Mouse (Mus musculus) B cell, adult 62 days (primary cell): ENCODE measurements around the gene Ttc30a2. TPM values are rescaled to one million over a fixed set of nuclear protein-coding genes. Genes with fewer than 3 reads are reported as not detected.

ENCODE experiments used
- total RNA-seq: library from RNA; stranded (reverse); gene quantifications from 4 replicates; pipeline ENCODE4 v1.2.4, GENCODE M21; 2023

Ttc30a2 gene
- not detected in 4 replicates for total RNA-seq

GRCm38 (mm10) chr2:75977752-75978368, at the start of gene Ttc30a2:
Gene Ttc30a2 (minus strand): TSS chr2:75978170.

DNA sequence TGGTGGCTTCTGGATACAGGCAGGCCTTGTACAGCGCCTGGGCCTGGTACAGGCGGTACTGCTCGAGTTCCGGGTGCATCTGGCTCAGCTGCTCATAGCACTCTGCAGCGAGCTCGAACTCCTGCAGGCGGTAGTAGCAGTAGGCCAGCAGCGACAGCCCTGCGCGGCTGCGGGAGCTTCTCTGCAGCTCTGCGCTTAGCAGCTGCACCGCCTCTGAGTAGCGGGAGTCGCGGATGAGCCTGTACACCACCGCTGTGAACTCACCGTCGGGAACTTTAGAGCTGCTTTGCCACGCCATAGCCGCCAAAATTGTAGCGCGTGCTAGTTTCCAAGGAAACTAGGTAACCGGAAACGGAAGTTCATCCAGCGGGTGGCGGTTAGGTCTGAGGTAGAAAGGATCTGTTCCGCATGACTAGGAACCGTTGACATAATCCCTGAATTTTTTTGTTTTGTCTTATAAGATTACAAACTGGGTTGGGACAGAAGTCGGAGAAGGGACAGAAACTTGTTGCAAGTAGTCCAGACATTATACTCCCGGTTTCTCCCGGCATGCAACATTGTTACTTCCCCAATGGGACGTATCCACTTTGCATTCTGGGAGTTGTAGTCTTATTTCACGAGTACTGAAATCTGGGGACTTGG, 3.6 kb upstream of the Ttc30a2 start, which contains the start of gene Ttc30a1:
Gene Ttc30a1, minus strand, starts transcription at position 528 of the 642 bp plus-strand sequence.

GRCm38 (mm10) chr2:75938117-75939063, 39.6 kb downstream of the Ttc30a2 start, which contains the start of gene Ttc30b:
Gene Ttc30b (minus strand): TSS chr2:75938585.

Other genes starting within 250 kb of the Ttc30a2 start
- gene Agps, start 146.0 kb downstream of the Ttc30a2 start, total RNA-seq, result 36.9 to 48.1 TPM (median 44.5 TPM) in 4 replicates
- 3.3 to 4.6 TPM (median 4.0 TPM) in 4 replicates for gene Ttc30b, start 39.6 kb downstream of the Ttc30a2 start, total RNA-seq
- gene Ttc30a1, start 3.8 kb upstream of the Ttc30a2 start, total RNA-seq, result 1.1 to 2.1 TPM (median 1.6 TPM) in 4 replicates